Mouse (Mus musculus) megakaryocyte, embryonic 14.5 days (primary cell): ENCODE measurements at regions not wholly inside any gene's neighbourhood (a gene's known extent, or its start where the extent isn't known, plus 50 kb on each side); places are given as distances from the start of the nearest gene placed in this dataset.

Source experiments
- FLI1 ChIP-seq: IDR thresholded peaks from 2 replicates; pipeline ENCODE4 v1.6.1; 2012; ENCODE audit warnings: low read length, inconsistent platforms, mixed read lengths
- GATA1 ChIP-seq: IDR thresholded peaks from 3 replicates; pipeline ENCODE4 v1.6.1; 2012; ENCODE audit warnings: mixed read lengths, low read length, inconsistent platforms, borderline replicate concordance

DNA sequence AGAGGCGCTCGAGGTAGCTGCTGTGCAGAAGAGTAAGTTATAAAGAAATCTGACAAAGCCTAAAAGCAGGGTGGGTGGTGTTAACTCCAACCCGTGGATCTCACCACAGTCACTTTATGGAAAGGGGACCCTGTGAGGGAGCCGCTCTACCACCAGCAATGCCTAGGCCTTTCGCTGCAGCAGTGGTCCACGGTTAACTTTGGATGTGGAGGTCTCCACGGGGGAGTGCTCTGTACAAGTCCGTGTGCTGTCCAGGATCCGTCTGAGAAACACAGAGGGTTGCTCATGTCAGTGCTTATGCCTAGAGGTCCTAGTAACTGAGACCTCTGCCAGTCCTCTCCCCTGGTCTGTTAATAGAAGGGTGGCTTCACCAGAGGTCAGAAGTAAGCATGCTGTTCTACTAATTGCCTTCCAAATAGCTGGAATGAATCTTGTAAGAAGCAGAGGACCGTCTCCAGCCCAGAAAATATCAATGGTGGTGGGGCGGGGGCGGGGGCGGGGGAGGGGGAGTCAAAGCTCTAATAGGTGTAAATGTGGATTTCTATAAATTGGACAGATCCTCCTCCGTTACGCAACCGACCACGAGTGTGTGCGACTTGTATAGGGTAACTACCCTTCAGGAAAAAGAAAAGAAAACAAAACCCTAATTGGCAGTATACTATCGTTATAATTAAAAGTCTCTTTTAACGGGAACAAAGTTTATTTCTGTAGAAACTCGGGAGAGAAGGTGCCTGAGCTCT, 153.5 kb downstream of the Gm45692 start:
- no peak for TF ChIP-seq GATA1
- TF ChIP-seq FLI1 = no peak
